Mouse (Mus musculus): ENCODE measurements around the gene Prune2.

Prune2 gene

GRCm38 (mm10) chr19:17194730-17195129, 238.8 kb downstream of the Prune2 start:
- no peak for DNase-seq (ENCODE audit: low read depth, low spot score)

- DNase-seq (ENCODE audit: low read depth, low spot score): no peak
These were observed 243.1 kb downstream of the Prune2 start for GRCm38 (mm10) chr19:17199059-17199458.

GRCm38 (mm10) chr19:17207141-17207540, 251.2 kb downstream of the Prune2 start:
- no peak for DNase-seq (ENCODE audit: low read depth, low spot score)

GRCm38 (mm10) chr19:17210541-17210940, 254.6 kb downstream of the Prune2 start:
- no peak for DNase-seq (ENCODE audit: low read depth, low spot score)

- no peak for DNase-seq (ENCODE audit: low read depth, low spot score)
These were observed 259.1 kb downstream of the Prune2 start for GRCm38 (mm10) chr19:17214896-17215520.

- no peak for DNase-seq (ENCODE audit: low read depth, low spot score)
These were observed 262.3 kb downstream of the Prune2 start for GRCm38 (mm10) chr19:17218195-17218594.

- DNase-seq (ENCODE audit: low read depth, low spot score): no peak
These were observed 267.9 kb downstream of the Prune2 start for GRCm38 (mm10) chr19:17223801-17224200.

GRCm38 (mm10) chr19:17225570-17226083, 269.7 kb downstream of the Prune2 start:
- no peak for DNase-seq (ENCODE audit: low read depth, low spot score)

GRCm38 (mm10) chr19:17226096-17226495, 270.2 kb downstream of the Prune2 start:
- no peak for DNase-seq (ENCODE audit: low read depth, low spot score)

- DNase-seq (ENCODE audit: low read depth, low spot score): no peak
These were observed 274.1 kb downstream of the Prune2 start for GRCm38 (mm10) chr19:17230013-17230412.

GRCm38 (mm10) chr19:17238471-17238870, 282.6 kb downstream of the Prune2 start:
- no peak for DNase-seq (ENCODE audit: low read depth, low spot score)

- no peak for DNase-seq (ENCODE audit: low read depth, low spot score)
These were observed 284.5 kb downstream of the Prune2 start for GRCm38 (mm10) chr19:17240170-17241077.

- DNase-seq (ENCODE audit: low read depth, low spot score): no peak
These were observed 285.3 kb downstream of the Prune2 start for GRCm38 (mm10) chr19:17241206-17241605.

GRCm38 (mm10) chr19:17242962-17243361, 287.0 kb downstream of the Prune2 start:
- DNase-seq (ENCODE audit: low read depth, low spot score): no peak

GRCm38 (mm10) chr19:17244544-17244943, 288.6 kb downstream of the Prune2 start:
- DNase-seq (ENCODE audit: low read depth, low spot score): no peak

GRCm38 (mm10) chr19:17247352-17247925, 291.5 kb downstream of the Prune2 start:
- DNase-seq (ENCODE audit: low read depth, low spot score): no peak

- DNase-seq (ENCODE audit: low read depth, low spot score): no peak
These were observed 293.8 kb downstream of the Prune2 start for GRCm38 (mm10) chr19:17249691-17250090.

- no peak for DNase-seq (ENCODE audit: low read depth, low spot score)
These were observed 294.9 kb downstream of the Prune2 start for GRCm38 (mm10) chr19:17250801-17251200.

GRCm38 (mm10) chr19:17251453-17251852, 295.5 kb downstream of the Prune2 start:
- DNase-seq (ENCODE audit: low read depth, low spot score): no peak

- DNase-seq (ENCODE audit: low read depth, low spot score): no peak
These were observed 296.9 kb downstream of the Prune2 start for GRCm38 (mm10) chr19:17252845-17253244.

GRCm38 (mm10) chr19:17255511-17255910, 299.6 kb downstream of the Prune2 start:
- DNase-seq (ENCODE audit: low read depth, low spot score): no peak

- no peak for DNase-seq (ENCODE audit: low read depth, low spot score)
These were observed 300.5 kb downstream of the Prune2 start for GRCm38 (mm10) chr19:17256388-17256787.
